In the genomic region with DNA sequence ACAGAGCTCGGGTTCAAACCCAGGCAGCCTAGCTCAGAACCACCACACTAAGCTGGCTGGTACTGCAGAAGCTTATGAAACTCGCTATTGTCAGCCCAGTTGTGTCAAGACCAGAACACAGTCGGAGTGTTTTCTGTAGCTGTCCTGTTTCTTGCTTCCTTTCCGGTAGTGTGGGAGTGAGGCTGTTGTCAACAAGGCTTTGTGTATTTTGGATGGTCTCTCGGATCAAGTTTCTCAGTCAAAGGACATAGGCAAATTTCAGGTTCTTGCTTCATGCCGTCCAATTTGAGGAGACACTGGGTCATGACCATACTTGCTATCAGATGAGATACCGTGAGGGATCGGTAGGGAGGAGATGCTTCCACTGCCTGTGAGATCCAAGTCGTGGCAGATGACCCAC, we compare ENCODE assay signal across 24 mouse cellular contexts. TPM values are rescaled to one million over a fixed set of nuclear protein-coding genes. Genes with fewer than 3 reads are reported as not detected.
"Had no signal": no experiment of that assay in that cellular context is flagged by ENCODE, and none has a peak within 500 bp of the region (broad histone marks: within the 10 kb centered on the region; RNA-seq: fewer than 3 reads in every experiment).

No protein-coding gene starts in this region.

- H3K9me3 ChIP-seq: neural tube, embryonic 13.5 days; neural tube, embryonic 15.5 days; stomach, embryonic 15.5 days had no signal

- H3K4me2 ChIP-seq: neural tube, embryonic 13.5 days; neural tube, embryonic 15.5 days; stomach, embryonic 15.5 days had no signal

- H3K27ac ChIP-seq: neural tube, embryonic 13.5 days; neural tube, embryonic 15.5 days; stomach, embryonic 15.5 days; stomach, postnatal 0 days had no signal

- H3K27me3 ChIP-seq: neural tube, embryonic 13.5 days; neural tube, embryonic 15.5 days; stomach, embryonic 15.5 days had no signal

- H3K36me3 ChIP-seq: neural tube, embryonic 13.5 days; neural tube, embryonic 15.5 days; stomach, embryonic 15.5 days had no signal

- H3K9ac ChIP-seq: neural tube, embryonic 13.5 days; neural tube, embryonic 15.5 days; stomach, embryonic 15.5 days had no signal

- H3K4me3 ChIP-seq: neural tube, embryonic 13.5 days; neural tube, embryonic 15.5 days; stomach, embryonic 15.5 days had no signal

- DNase-seq: retina, postnatal 1 day; right cerebral cortex, adult 18-20 months; right cerebral cortex, postnatal 14 days; right cerebral cortex, postnatal 25 days; right cerebral cortex, postnatal 4 days; spleen, adult 18-20 months; thymus, adult 18-20 months; thymus, adult 2 months; thymus, postnatal 14 days; thymus, postnatal 25 days; thymus, postnatal 36 days; thymus, postnatal 4 days had no signal

- H3K4me1 ChIP-seq: neural tube, embryonic 13.5 days; neural tube, embryonic 15.5 days; stomach, embryonic 15.5 days had no signal

RNA-seq across cellular contexts. Expression of a gene that starts 1.7 kb away (rescaled TPM):
- total RNA-seq: neutrophil, adult 5-6 weeks had no signal
- polyA plus RNA-seq: neural tube, embryonic 13.5 days; small intestine, adult 2 months; spleen, adult 2 months; stomach, embryonic 14.5 days; stomach, embryonic 15.5 days; stomach, embryonic 16.5 days; stomach, postnatal 0 days; thymus, adult 2 months; urinary bladder, adult 2 months had no signal

RNA-seq across cellular contexts. Expression of a gene that starts 46.3 kb away (rescaled TPM):
- total RNA-seq: neutrophil, adult 5-6 weeks had no signal
- polyA plus RNA-seq: neural tube, embryonic 13.5 days; neural tube, embryonic 14.5 days; neural tube, embryonic 15.5 days; spleen, adult 2 months; stomach, embryonic 14.5 days; stomach, embryonic 15.5 days; stomach, embryonic 16.5 days; stomach, postnatal 0 days; thymus, postnatal 0 days; urinary bladder, adult 2 months had no signal
